Comparison of ENCODE assay signal across 11 mouse cellular contexts in the genomic region with DNA sequence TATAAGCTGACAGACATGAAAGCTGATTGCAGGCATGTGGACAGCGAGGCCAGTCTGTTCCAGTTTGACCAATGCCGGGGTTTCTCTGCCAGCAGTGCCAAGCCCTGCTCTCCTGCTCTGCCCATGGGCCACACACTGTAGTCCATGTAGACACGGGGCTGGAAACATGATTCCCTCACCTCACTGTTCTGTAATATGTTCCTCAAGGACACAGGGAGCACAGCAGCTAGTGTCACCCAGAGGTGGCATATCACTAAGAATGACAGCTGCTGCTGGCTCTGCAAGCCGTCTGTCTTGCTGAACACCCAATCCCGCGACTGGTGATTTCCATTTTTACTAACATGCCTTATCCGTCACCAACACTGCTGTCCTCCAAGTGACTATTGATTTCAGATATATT.
A peak's percentile ranks its signal among the peaks of the same experiment; 100 is the strongest.
DNase-seq lines count a peak whose midpoint lies in the region; ATAC-seq and TF ChIP-seq lines count a peak whose summit lies in the region.
"Had no signal": no experiment of that assay in that cellular context is flagged by ENCODE, and none has a peak within 500 bp of the region (broad histone marks: within the 10 kb centered on the region; RNA-seq: fewer than 3 reads in every experiment).

No protein-coding gene starts in this region.

- H3K4me2 ChIP-seq in midbrain, embryonic 13.5 days (replicated peaks), result no peak overlapping the region
- H3K4me2 ChIP-seq in midbrain, embryonic 11.5 days, result no peak overlapping the region
- H3K4me2 ChIP-seq: stomach, embryonic 15.5 days had no signal

- no peaks in the 10 kb centered on the region for H3K79me2 ChIP-seq in heart, adult 2 months (replicated peaks; ENCODE audit: control insufficient read depth, insufficient read depth, low read length)

- no peak for TF ChIP-seq POLR2A in heart, adult 2 months (IDR thresholded peaks at IDR 0.05; ENCODE audit: insufficient read depth, low read depth, low read length)

- no peak overlapping the region for H3K27ac ChIP-seq in midbrain, embryonic 13.5 days
- no peak overlapping the region for H3K27ac ChIP-seq in midbrain, embryonic 11.5 days (ENCODE audit: low read depth, low read length)
- H3K27ac ChIP-seq in heart, adult 2 months, result peak overlapping the region; percentile 29
- H3K27ac ChIP-seq: stomach, embryonic 15.5 days had no signal

- no peaks in the 10 kb centered on the region for H3K27me3 ChIP-seq in midbrain, embryonic 13.5 days
- no peaks in the 10 kb centered on the region for H3K27me3 ChIP-seq in midbrain, embryonic 11.5 days (ENCODE audit: control insufficient read depth, insufficient read depth, low read length)
- no peaks in the 10 kb centered on the region for H3K27me3 ChIP-seq in heart, adult 2 months (ENCODE audit: control insufficient read depth, insufficient read depth, low read length)
- H3K27me3 ChIP-seq: stomach, embryonic 15.5 days had no signal

- 84% methylated on average over 7 of the region's 7 CpGs for WGBS in midbrain, embryonic 13.5 days
- WGBS in midbrain, embryonic 11.5 days, result 88% methylated on average over 7 of the region's 7 CpGs
- 61% methylated on average over 7 of the region's 7 CpGs for WGBS in heart, adult 2 months

- no peaks in the 10 kb centered on the region for H3K9me3 ChIP-seq in midbrain, embryonic 13.5 days
- H3K9me3 ChIP-seq in midbrain, embryonic 11.5 days (ENCODE audit: control insufficient read depth, low read length), result no peaks in the 10 kb centered on the region
- H3K9me3 ChIP-seq: stomach, embryonic 15.5 days had no signal

- DNase-seq in midbrain, embryonic 11.5 days (ENCODE audit: low spot score, missing footprints), result no peak
- DNase-seq in heart, adult 2 months, result peak; percentile 29 to 43
- peak; percentile 56 to 63 for DNase-seq in heart, postnatal 10 days
- no peak for DNase-seq in thymus, postnatal 0 days (ENCODE audit: low spot score)
- DNase-seq in cerebellum, postnatal 4 days (ENCODE audit: low spot score in 2 of 2), result no peak
- DNase-seq: cerebellum, adult 2 months; right cerebral cortex, postnatal 25 days; thymus, postnatal 4 days had no signal

- no peak overlapping the region for H3K4me3 ChIP-seq in midbrain, embryonic 13.5 days (replicated peaks)
- H3K4me3 ChIP-seq in midbrain, embryonic 11.5 days (ENCODE audit: low read depth, low read length), result no peak overlapping the region
- H3K4me3 ChIP-seq in heart, adult 2 months, result no peak overlapping the region; the same call in 1 of the 2 replicates
- H3K4me3 ChIP-seq: stomach, embryonic 15.5 days had no signal

- TF ChIP-seq CTCF in heart, adult 2 months (IDR thresholded peaks at IDR 0.05), result no peak

- H3K9ac ChIP-seq in midbrain, embryonic 13.5 days (replicated peaks), result no peak overlapping the region
- no peak overlapping the region for H3K9ac ChIP-seq in midbrain, embryonic 11.5 days (ENCODE audit: low read length)
- no peak overlapping the region for H3K9ac ChIP-seq in heart, adult 2 months (ENCODE audit: low read depth, low read length)
- H3K9ac ChIP-seq: stomach, embryonic 15.5 days had no signal

- intact Hi-C loops in heart, adult 2 months (cut with DNase I), result no loop called here
- intact Hi-C loops in heart, postnatal 10 days (cut with DNase I), result no loop called here

- 0 out of 2 replicates have a peak, but pooled peaks have one; percentile 40 for ATAC-seq in midbrain, embryonic 13.5 days
- ATAC-seq in midbrain, embryonic 11.5 days (ENCODE audit: low FRiP score), result no peak
- ATAC-seq in monocyte, adult 5-6 weeks (replicated peaks; ENCODE audit: insufficient number of reproducible peaks, low FRiP score, low TSS enrichment, poor library complexity, severe bottlenecking), result no peak

- H3K4me1 ChIP-seq in midbrain, embryonic 13.5 days (replicated peaks), result no peaks in the 10 kb centered on the region
- no peaks in the 10 kb centered on the region for H3K4me1 ChIP-seq in midbrain, embryonic 11.5 days (ENCODE audit: control insufficient read depth, insufficient read depth, low read length)
- no peaks in the 10 kb centered on the region; the same call in 1 of the 2 replicates for H3K4me1 ChIP-seq in heart, adult 2 months (ENCODE audit: control insufficient read depth, insufficient read depth, low read length)
- H3K4me1 ChIP-seq: stomach, embryonic 15.5 days had no signal

- H3K36me3 ChIP-seq in midbrain, embryonic 13.5 days, result no peaks in the 10 kb centered on the region
- H3K36me3 ChIP-seq in midbrain, embryonic 11.5 days (ENCODE audit: control insufficient read depth, insufficient read depth, low read length), result no peaks in the 10 kb centered on the region
- no peaks in the 10 kb centered on the region for H3K36me3 ChIP-seq in heart, adult 2 months (ENCODE audit: control insufficient read depth, insufficient read depth, low read length)
- H3K36me3 ChIP-seq: stomach, embryonic 15.5 days had no signal

- no peak for TF ChIP-seq EP300 in heart, adult 2 months (IDR thresholded peaks at IDR 0.05; ENCODE audit: insufficient read depth, low read depth, low read length)

Comparison
In these comparisons a context has a peak if more than half of its experiments do, and no peak if none do; other contexts are left out.
1. DNase-seq: peak in heart, adult 2 months (2 of 2) and heart, postnatal 10 days (2 of 2); none in midbrain, embryonic 11.5 days (single experiment), thymus, postnatal 0 days (single experiment) and cerebellum, postnatal 4 days (0 of 2).